In genomic region chr8:26526474-26527185, GRCm38 (mm10) we compare ENCODE assay signal across 13 mouse cellular contexts.
DNase-seq lines count a peak whose midpoint lies in the region; ATAC-seq lines count a peak whose summit lies in the region.
"Had no signal": no experiment of that assay in that cellular context is flagged by ENCODE, and none has a peak within 500 bp of the region (broad histone marks: within the 10 kb centered on the region; RNA-seq: fewer than 3 reads in every experiment).

No protein-coding gene starts in this region.

- H3K4me3 ChIP-seq in heart, embryonic 10.5 days, result no peak overlapping the region
- no peak overlapping the region for H3K4me3 ChIP-seq in forebrain, embryonic 16.5 days (replicated peaks; ENCODE audit: low read length)
- H3K4me3 ChIP-seq in limb, embryonic 11.5 days (ENCODE audit: low read depth, low read length), result no peak overlapping the region
- no peak overlapping the region for H3K4me3 ChIP-seq in neural tube, embryonic 15.5 days (replicated peaks)
- H3K4me3 ChIP-seq: embryonic facial prominence, embryonic 15.5 days had no signal

- H3K36me3 ChIP-seq in heart, embryonic 10.5 days, result no peaks in the 10 kb centered on the region
- no peaks in the 10 kb centered on the region for H3K36me3 ChIP-seq in forebrain, embryonic 16.5 days (ENCODE audit: control insufficient read depth, insufficient read depth)
- no peaks in the 10 kb centered on the region for H3K36me3 ChIP-seq in limb, embryonic 11.5 days (ENCODE audit: control insufficient read depth, insufficient read depth, low read length)
- no peaks in the 10 kb centered on the region for H3K36me3 ChIP-seq in neural tube, embryonic 15.5 days
- H3K36me3 ChIP-seq: embryonic facial prominence, embryonic 15.5 days; G1E had no signal

- H3K4me1 ChIP-seq in heart, embryonic 10.5 days, result peaks cover 14% of the 10 kb centered on the region
- H3K4me1 ChIP-seq in forebrain, embryonic 16.5 days (replicated peaks; ENCODE audit: control insufficient read depth, insufficient read depth, low read length), result peaks cover 11% of the 10 kb centered on the region
- H3K4me1 ChIP-seq in limb, embryonic 11.5 days (ENCODE audit: control insufficient read depth, insufficient read depth, low read length), result peaks cover 5% of the 10 kb centered on the region; the same call in 1 of the 2 replicates
- H3K4me1 ChIP-seq in neural tube, embryonic 15.5 days, result peaks cover 12% of the 10 kb centered on the region
- H3K4me1 ChIP-seq: embryonic facial prominence, embryonic 15.5 days had no signal

- H3K27me3 ChIP-seq in heart, embryonic 10.5 days (ENCODE audit: insufficient read depth, poor library complexity, severe bottlenecking), result no peaks in the 10 kb centered on the region
- no peaks in the 10 kb centered on the region for H3K27me3 ChIP-seq in forebrain, embryonic 16.5 days (replicated peaks; ENCODE audit: control insufficient read depth, insufficient read depth, low read length)
- no peaks in the 10 kb centered on the region for H3K27me3 ChIP-seq in limb, embryonic 11.5 days (ENCODE audit: control insufficient read depth, insufficient read depth, low read length)
- no peaks in the 10 kb centered on the region for H3K27me3 ChIP-seq in neural tube, embryonic 15.5 days (replicated peaks)
- H3K27me3 ChIP-seq: embryonic facial prominence, embryonic 15.5 days had no signal

- DNase-seq in heart, embryonic 10.5 days (ENCODE audit: low spot score), result peak; percentile 65
- no peak for DNase-seq in heart, postnatal 10 days
- DNase-seq in limb, embryonic 11.5 days (ENCODE audit: low spot score), result peak; percentile 61
- no peak for DNase-seq in left cerebral cortex, postnatal 36 days (ENCODE audit: low spot score in 2 of 2)
- DNase-seq in left cerebral cortex, postnatal 14 days (ENCODE audit: low spot score in 2 of 2), result no peak
- no peak for DNase-seq in urinary bladder, postnatal 14 days (ENCODE audit: low spot score)
- DNase-seq: heart, postnatal 14 days; kidney, postnatal 4 days; lung, postnatal 10 days had no signal

- no peak overlapping the region for H3K4me2 ChIP-seq in forebrain, embryonic 16.5 days (ENCODE audit: low read length)
- no peak overlapping the region for H3K4me2 ChIP-seq in limb, embryonic 11.5 days (ENCODE audit: low read depth, severe bottlenecking)
- no peak overlapping the region for H3K4me2 ChIP-seq in neural tube, embryonic 15.5 days
- H3K4me2 ChIP-seq: embryonic facial prominence, embryonic 15.5 days had no signal

- WGBS in heart, embryonic 10.5 days, result 51% methylated on average over 10 of the region's 10 CpGs
- WGBS in forebrain, embryonic 16.5 days, result 15% methylated on average over 10 of the region's 10 CpGs
- 18% methylated on average over 10 of the region's 10 CpGs for WGBS in limb, embryonic 11.5 days
- WGBS in neural tube, embryonic 15.5 days, result 9% methylated on average over 10 of the region's 10 CpGs

- H3K9me3 ChIP-seq in heart, embryonic 10.5 days, result no peaks in the 10 kb centered on the region
- no peaks in the 10 kb centered on the region for H3K9me3 ChIP-seq in forebrain, embryonic 16.5 days (ENCODE audit: control insufficient read depth, low read length)
- H3K9me3 ChIP-seq in limb, embryonic 11.5 days (ENCODE audit: control insufficient read depth, low read length), result no peaks in the 10 kb centered on the region
- H3K9me3 ChIP-seq in neural tube, embryonic 15.5 days (replicated peaks), result no peaks in the 10 kb centered on the region
- H3K9me3 ChIP-seq: embryonic facial prominence, embryonic 15.5 days; G1E had no signal

- H3K27ac ChIP-seq in heart, embryonic 10.5 days, result no peak overlapping the region
- H3K27ac ChIP-seq in forebrain, embryonic 16.5 days (ENCODE audit: low read length), result no peak overlapping the region
- no peak overlapping the region for H3K27ac ChIP-seq in limb, embryonic 11.5 days (replicated peaks; ENCODE audit: low read depth, low read length)
- H3K27ac ChIP-seq in neural tube, embryonic 15.5 days (replicated peaks), result no peak overlapping the region
- H3K27ac ChIP-seq: embryonic facial prominence, embryonic 15.5 days had no signal

- intact Hi-C loops in heart, postnatal 10 days (cut with DNase I), result no loop called here
- intact Hi-C loops in left cerebral cortex, postnatal 36 days (cut with DNase I), result no loop called here
- intact Hi-C loops in left cerebral cortex, postnatal 14 days (cut with DNase I), result no loop called here

- no peak overlapping the region for H3K9ac ChIP-seq in forebrain, embryonic 16.5 days (replicated peaks; ENCODE audit: low read depth, low read length)
- no peak overlapping the region for H3K9ac ChIP-seq in limb, embryonic 11.5 days (ENCODE audit: low read length)
- H3K9ac ChIP-seq in neural tube, embryonic 15.5 days (replicated peaks), result no peak overlapping the region
- H3K9ac ChIP-seq: embryonic facial prominence, embryonic 15.5 days had no signal

- peak; percentile 69 for ATAC-seq in forebrain, embryonic 16.5 days
- ATAC-seq in limb, embryonic 11.5 days (ENCODE audit: insufficient number of reproducible peaks, low FRiP score, low TSS enrichment, low read depth), result peak; percentile 76
- peak; percentile 65 for ATAC-seq in neural tube, embryonic 15.5 days (ENCODE audit: low FRiP score)

Comparison
In these comparisons a context has a peak if more than half of its experiments do, and no peak if none do; other contexts are left out.
1. DNase-seq: peak in heart, embryonic 10.5 days (single experiment) and limb, embryonic 11.5 days (single experiment); none in heart, postnatal 10 days (0 of 2), left cerebral cortex, postnatal 36 days (0 of 2), left cerebral cortex, postnatal 14 days (0 of 2) and urinary bladder, postnatal 14 days (single experiment).
2. Peak in every context shown above with its lines, with median percentiles within 50 percentile points of each other: ATAC-seq.